Mouse (Mus musculus): ENCODE data around the gene Bcan.

DNA sequence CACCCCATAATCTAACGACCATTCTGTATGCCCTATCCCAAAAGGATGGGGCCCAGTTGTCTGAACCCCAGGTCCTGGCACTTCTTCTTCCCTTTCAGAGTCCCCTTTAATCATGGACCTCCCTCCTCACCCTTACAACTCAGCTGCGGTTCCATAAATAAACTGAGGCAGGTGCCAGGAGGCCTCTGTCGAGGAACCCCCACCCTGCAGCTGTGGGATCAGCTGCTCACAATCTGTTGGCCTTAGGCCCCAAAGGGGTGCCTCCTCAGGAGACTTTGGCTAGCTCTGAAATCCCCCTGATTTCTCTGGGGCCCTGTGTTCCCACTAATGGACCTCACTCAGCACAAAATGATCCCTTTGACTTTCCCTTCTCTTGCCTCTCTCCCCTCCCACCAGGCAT lies 15.9 kb downstream of the Bcan start:
- TF ChIP-seq CTCF (conservative IDR thresholded peaks at IDR 0.05 in 1 of 2, IDR thresholded peaks at IDR 0.05 in 1 of 2; ENCODE audit: low read depth in 2 of 2, low read length in 2 of 2) = no peak
- no peak for TF ChIP-seq POLR2A (IDR thresholded peaks at IDR 0.05; ENCODE audit: low read depth, low read length)
- TF ChIP-seq USF1 (IDR thresholded peaks at IDR 0.05; ENCODE audit: low read depth, low read length) = no peak
- no peak for TF ChIP-seq MAFK (IDR thresholded peaks at IDR 0.05; ENCODE audit: insufficient replicate concordance, low read length)
- no peak for TF ChIP-seq RAD21 (IDR thresholded peaks at IDR 0.05; ENCODE audit: low read depth, low read length)
- TF ChIP-seq ZMIZ1 (IDR thresholded peaks at IDR 0.05; ENCODE audit: low read depth, low read length) = no peak
- TF ChIP-seq MYC (IDR thresholded peaks at IDR 0.05; ENCODE audit: low read depth, low read length) = no peak
- TF ChIP-seq EP300 (IDR thresholded peaks at IDR 0.05; ENCODE audit: low read length) = peak; percentile 59; the same call in 1 of the 2 replicates
- TF ChIP-seq ZC3H11A (IDR thresholded peaks at IDR 0.05; ENCODE audit: low read depth, low read length) = no peak
- no peak for TF ChIP-seq JUND (conservative IDR thresholded peaks at IDR 0.05; ENCODE audit: low read depth, low read length)
- peak; percentile 92 for TF ChIP-seq ETS1 (conservative IDR thresholded peaks at IDR 0.05; ENCODE audit: low read depth, low read length)
- no peak for TF ChIP-seq RCOR1 (conservative IDR thresholded peaks at IDR 0.05; ENCODE audit: low read depth, low read length)
- no peak for TF ChIP-seq MXI1 (IDR thresholded peaks at IDR 0.05; ENCODE audit: low read depth, low read length)
- no peak for TF ChIP-seq SMC3 (IDR thresholded peaks at IDR 0.05; ENCODE audit: low read depth, low read length)
